Mouse (Mus musculus): ENCODE measurements around the gene Hbb-bh1. TPM values are rescaled to one million over a fixed set of nuclear protein-coding genes. Genes with fewer than 3 reads are reported as not detected.

Hbb-bh1 gene
- 4,066 and 4,428 TPM in 2 replicates for polyA plus RNA-seq (2014; fragmentation: Nextera tagmentation; extraction: Ambion mirVana)

GRCm38 (mm10) chr7:103843034-103843433, at the start of gene Hbb-bh1:
Hbb-bh1 (minus strand) TSS chr7:103843164.
- Histone ChIP-seq H3K27ac (ENCODE audit: low read depth, low read length) (peak within 1 kb of the TSS; percentile 63), H3K9ac (ENCODE audit: low read depth, low read length) (0 out of 2 replicates have a peak within 1 kb of the TSS, but pooled peaks have one; percentile 22), H3K4me3 (ENCODE audit: low read depth, low read length) (peak within 1 kb of the TSS; percentile 24; the same call in 1 of the 2 replicates), H3K4me1 (replicated peaks; ENCODE audit: control insufficient read depth, insufficient read depth, low read length) (peaks cover 16% of the 10 kb centered on the region), H3K27me3 (replicated peaks; ENCODE audit: control insufficient read depth, insufficient read depth, low read length) (no peaks in the 10 kb centered on the region), H3K4me2 (peak within 1 kb of the TSS; percentile 5; the same call in 1 of the 2 replicates), H3K36me3 (ENCODE audit: control insufficient read depth, insufficient read depth, low read length) (no peaks in the 10 kb centered on the region), H3K9me3 (ENCODE audit: control insufficient read depth, low read length) (no peaks in the 10 kb centered on the region)
- ATAC-seq (replicated peaks; ENCODE audit: low FRiP score) (peak; percentile 48), DNase-seq (ENCODE audit: low spot score) (no peak)
- WGBS = 45% methylated on average over 2 of the region's 2 CpGs

GRCm38 (mm10) chr7:103886152-103886551, 43.2 kb upstream of the Hbb-bh1 start, which contains the start of gene Olfr66:
Olfr66 (minus strand) TSS chr7:103886252.
- Histone ChIP-seq H3K27me3 (replicated peaks; ENCODE audit: control insufficient read depth, insufficient read depth, low read length) (no peaks in the 10 kb centered on the region), H3K4me1 (replicated peaks; ENCODE audit: control insufficient read depth, insufficient read depth, low read length) (no peaks in the 10 kb centered on the region), H3K9me3 (ENCODE audit: control insufficient read depth, low read length) (no peaks in the 10 kb centered on the region), H3K27ac (ENCODE audit: low read depth, low read length) (no peak within 1 kb of the TSS), H3K4me2 (no peak within 1 kb of the TSS), H3K4me3 (ENCODE audit: low read depth, low read length) (no peak within 1 kb of the TSS), H3K9ac (ENCODE audit: low read depth, low read length) (no peak within 1 kb of the TSS), H3K36me3 (ENCODE audit: control insufficient read depth, insufficient read depth, low read length) (no peaks in the 10 kb centered on the region)
- ATAC-seq (replicated peaks; ENCODE audit: low FRiP score) = no peak
- DNase-seq (ENCODE audit: low spot score) = no peak

DNA sequence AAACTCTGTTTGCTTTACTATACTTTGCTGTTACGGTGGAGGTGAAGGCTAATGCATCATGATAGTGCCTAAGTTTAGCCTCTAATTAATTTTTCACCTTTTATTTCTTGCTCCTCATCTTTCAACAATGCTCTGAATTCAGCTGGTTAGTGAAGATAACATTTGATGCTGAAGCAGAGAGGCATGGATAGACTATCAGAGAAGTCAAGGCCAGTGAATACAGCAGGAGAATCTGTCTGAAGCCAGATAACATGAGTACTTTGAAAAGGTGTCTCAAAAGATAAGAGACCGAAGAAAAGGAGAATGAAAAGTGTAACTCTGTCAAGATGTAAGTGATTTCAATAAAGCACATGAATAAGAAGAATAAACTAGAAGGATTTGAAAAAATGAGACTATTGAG, 34.1 kb upstream of the Hbb-bh1 start:
- ATAC-seq (replicated peaks; ENCODE audit: low FRiP score) (peak; percentile 91), DNase-seq (ENCODE audit: low spot score) (no peak)
- WGBS = 51% methylated on average over 2 of the region's 2 CpGs
- Histone ChIP-seq H3K4me2 (no peak overlapping the region), H3K27ac (ENCODE audit: low read depth, low read length) (no peak overlapping the region), H3K9ac (ENCODE audit: low read depth, low read length) (no peak overlapping the region), H3K36me3 (ENCODE audit: control insufficient read depth, insufficient read depth, low read length) (no peaks in the 10 kb centered on the region), H3K4me3 (ENCODE audit: low read depth, low read length) (no peak overlapping the region), H3K4me1 (replicated peaks; ENCODE audit: control insufficient read depth, insufficient read depth, low read length) (peaks cover 13% of the 10 kb centered on the region), H3K27me3 (replicated peaks; ENCODE audit: control insufficient read depth, insufficient read depth, low read length) (no peaks in the 10 kb centered on the region), H3K9me3 (ENCODE audit: control insufficient read depth, low read length) (no peaks in the 10 kb centered on the region)

GRCm38 (mm10) chr7:103874451-103874850, 31.5 kb upstream of the Hbb-bh1 start:
- Histone ChIP-seq H3K4me3 (ENCODE audit: low read depth, low read length) (no peak overlapping the region), H3K36me3 (ENCODE audit: control insufficient read depth, insufficient read depth, low read length) (no peaks in the 10 kb centered on the region), H3K4me1 (replicated peaks; ENCODE audit: control insufficient read depth, insufficient read depth, low read length) (peaks cover 17% of the 10 kb centered on the region), H3K9me3 (ENCODE audit: control insufficient read depth, low read length) (no peaks in the 10 kb centered on the region), H3K27me3 (replicated peaks; ENCODE audit: control insufficient read depth, insufficient read depth, low read length) (no peaks in the 10 kb centered on the region), H3K27ac (ENCODE audit: low read depth, low read length) (peak overlapping the region; percentile 84), H3K9ac (ENCODE audit: low read depth, low read length) (0 out of 2 replicates have a peak overlapping the region, but pooled peaks have one; percentile 46), H3K4me2 (no peak overlapping the region)
- no peak for DNase-seq (ENCODE audit: low spot score)
- ATAC-seq (replicated peaks; ENCODE audit: low FRiP score) = no peak
- 38% methylated on average over 5 of the region's 5 CpGs for WGBS

GRCm38 (mm10) chr7:103873064-103873463, 30.1 kb upstream of the Hbb-bh1 start:
- Histone ChIP-seq H3K36me3 (ENCODE audit: control insufficient read depth, insufficient read depth, low read length) (no peaks in the 10 kb centered on the region), H3K27ac (ENCODE audit: low read depth, low read length) (peak overlapping the region; percentile 64), H3K4me2 (no peak overlapping the region), H3K4me1 (replicated peaks; ENCODE audit: control insufficient read depth, insufficient read depth, low read length) (peaks cover 18% of the 10 kb centered on the region), H3K4me3 (ENCODE audit: low read depth, low read length) (no peak overlapping the region), H3K9me3 (ENCODE audit: control insufficient read depth, low read length) (no peaks in the 10 kb centered on the region), H3K9ac (ENCODE audit: low read depth, low read length) (no peak overlapping the region), H3K27me3 (replicated peaks; ENCODE audit: control insufficient read depth, insufficient read depth, low read length) (no peaks in the 10 kb centered on the region)
- WGBS = 2% methylated on average over 1 of the region's 1 CpGs
- DNase-seq (ENCODE audit: low spot score) (no peak), ATAC-seq (replicated peaks; ENCODE audit: low FRiP score) (no peak)

- peak; percentile 89 for ATAC-seq (replicated peaks; ENCODE audit: low FRiP score)
- H3K9me3 ChIP-seq (ENCODE audit: control insufficient read depth, low read length) = no peaks in the 10 kb centered on the region
- peak overlapping the region; percentile 97 for H3K27ac ChIP-seq (ENCODE audit: low read depth, low read length)
- H3K4me2 ChIP-seq = peak overlapping the region; percentile 41
- peaks cover 14% of the 10 kb centered on the region for H3K4me1 ChIP-seq (replicated peaks; ENCODE audit: control insufficient read depth, insufficient read depth, low read length)
- H3K36me3 ChIP-seq (ENCODE audit: control insufficient read depth, insufficient read depth, low read length) = no peaks in the 10 kb centered on the region
- H3K4me3 ChIP-seq (ENCODE audit: low read depth, low read length) = no peak overlapping the region
- no peak for DNase-seq (ENCODE audit: low spot score)
- no peaks in the 10 kb centered on the region for H3K27me3 ChIP-seq (replicated peaks; ENCODE audit: control insufficient read depth, insufficient read depth, low read length)
- H3K9ac ChIP-seq (ENCODE audit: low read depth, low read length) = peak overlapping the region; percentile 57
These were observed 27.7 kb upstream of the Hbb-bh1 start for GRCm38 (mm10) chr7:103870667-103871066.

DNA sequence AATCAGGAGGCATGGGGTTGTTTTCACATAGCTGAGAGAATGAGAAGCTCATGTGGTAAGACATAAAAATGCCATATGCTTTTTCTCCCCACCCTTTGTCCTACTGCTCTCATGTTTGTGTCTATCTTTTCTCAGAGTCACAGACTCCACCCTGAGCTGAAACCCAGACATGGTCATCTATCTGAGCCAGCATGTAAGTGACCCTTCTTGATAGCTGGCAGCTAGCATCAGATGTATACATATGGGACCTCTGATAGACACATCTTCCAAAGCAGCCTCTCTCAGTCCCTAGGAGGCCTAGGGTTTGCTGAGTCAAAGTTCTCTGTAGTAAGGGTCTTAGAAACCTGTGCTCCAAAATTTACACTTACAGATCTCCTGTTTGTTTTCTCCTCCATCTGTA, 22.8 kb upstream of the Hbb-bh1 start:
- Histone ChIP-seq H3K4me1 (replicated peaks; ENCODE audit: control insufficient read depth, insufficient read depth, low read length) (peaks cover 22% of the 10 kb centered on the region), H3K27ac (ENCODE audit: low read depth, low read length) (peak overlapping the region; percentile 97), H3K4me3 (ENCODE audit: low read depth, low read length) (no peak overlapping the region; the same call in 1 of the 2 replicates), H3K9me3 (ENCODE audit: control insufficient read depth, low read length) (no peaks in the 10 kb centered on the region), H3K9ac (ENCODE audit: low read depth, low read length) (peak overlapping the region; percentile 57), H3K4me2 (peak overlapping the region; percentile 46), H3K36me3 (ENCODE audit: control insufficient read depth, insufficient read depth, low read length) (no peaks in the 10 kb centered on the region), H3K27me3 (replicated peaks; ENCODE audit: control insufficient read depth, insufficient read depth, low read length) (no peaks in the 10 kb centered on the region)
- DNase-seq (ENCODE audit: low spot score) (no peak), ATAC-seq (replicated peaks; ENCODE audit: low FRiP score) (peak; percentile 93)

DNA sequence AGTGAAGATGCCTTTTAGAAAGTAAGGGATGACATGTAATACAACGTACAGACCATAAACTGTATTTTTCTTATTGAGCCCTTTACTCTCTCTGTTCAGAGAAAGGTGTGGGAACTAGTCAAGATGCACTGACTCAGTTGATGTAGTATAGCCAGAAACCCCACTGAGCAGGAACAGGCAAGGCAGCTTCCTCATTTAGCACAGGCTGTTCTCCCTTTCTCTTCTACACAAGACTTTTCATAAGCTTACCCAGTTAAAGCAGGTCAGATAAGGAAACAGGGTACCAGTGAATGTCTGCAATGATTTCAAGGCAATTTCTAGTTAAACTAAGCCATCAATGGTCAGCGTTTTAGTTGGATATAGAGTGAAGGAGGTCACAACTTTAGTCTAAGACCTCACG, 18.6 kb upstream of the Hbb-bh1 start:
- no peaks in the 10 kb centered on the region for H3K9me3 ChIP-seq (ENCODE audit: control insufficient read depth, low read length)
- ATAC-seq (replicated peaks; ENCODE audit: low FRiP score) (no peak), DNase-seq (ENCODE audit: low spot score) (no peak)
- H3K9ac ChIP-seq (ENCODE audit: low read depth, low read length) = peak overlapping the region; percentile 53; the same call in 1 of the 2 replicates
- no peaks in the 10 kb centered on the region for H3K27me3 ChIP-seq (replicated peaks; ENCODE audit: control insufficient read depth, insufficient read depth, low read length)
- peak overlapping the region; percentile 83 for H3K27ac ChIP-seq (ENCODE audit: low read depth, low read length)
- peaks cover 25% of the 10 kb centered on the region for H3K4me1 ChIP-seq (replicated peaks; ENCODE audit: control insufficient read depth, insufficient read depth, low read length)
- no peak overlapping the region for H3K4me3 ChIP-seq (ENCODE audit: low read depth, low read length)
- 62% methylated on average over 3 of the region's 3 CpGs for WGBS
- no peaks in the 10 kb centered on the region for H3K36me3 ChIP-seq (ENCODE audit: control insufficient read depth, insufficient read depth, low read length)
- H3K4me2 ChIP-seq = peak overlapping the region; percentile 38

- H3K9ac ChIP-seq (ENCODE audit: low read depth, low read length) = no peak overlapping the region
These were observed 17.9 kb upstream of the Hbb-bh1 start for GRCm38 (mm10) chr7:103860855-103861254.

More at GRCm38 (mm10) chr7:103860855-103861254, 17.9 kb upstream of the Hbb-bh1 start:
- H3K4me1 ChIP-seq (replicated peaks; ENCODE audit: control insufficient read depth, insufficient read depth, low read length) = peaks cover 25% of the 10 kb centered on the region
- ATAC-seq (replicated peaks; ENCODE audit: low FRiP score) (peak; percentile 88), DNase-seq (ENCODE audit: low spot score) (peak; percentile 73)
- H3K9me3 ChIP-seq (ENCODE audit: control insufficient read depth, low read length) = no peaks in the 10 kb centered on the region
- no peak overlapping the region for H3K4me3 ChIP-seq (ENCODE audit: low read depth, low read length)
- no peaks in the 10 kb centered on the region for H3K36me3 ChIP-seq (ENCODE audit: control insufficient read depth, insufficient read depth, low read length)
- peak overlapping the region; percentile 83 for H3K27ac ChIP-seq (ENCODE audit: low read depth, low read length)
- 20% methylated on average over 1 of the region's 1 CpGs for WGBS
- peak overlapping the region; percentile 38 for H3K4me2 ChIP-seq
- H3K27me3 ChIP-seq (replicated peaks; ENCODE audit: control insufficient read depth, insufficient read depth, low read length) = no peaks in the 10 kb centered on the region
